ENCODE assay signal across 15 mouse cellular contexts in the genomic region with DNA sequence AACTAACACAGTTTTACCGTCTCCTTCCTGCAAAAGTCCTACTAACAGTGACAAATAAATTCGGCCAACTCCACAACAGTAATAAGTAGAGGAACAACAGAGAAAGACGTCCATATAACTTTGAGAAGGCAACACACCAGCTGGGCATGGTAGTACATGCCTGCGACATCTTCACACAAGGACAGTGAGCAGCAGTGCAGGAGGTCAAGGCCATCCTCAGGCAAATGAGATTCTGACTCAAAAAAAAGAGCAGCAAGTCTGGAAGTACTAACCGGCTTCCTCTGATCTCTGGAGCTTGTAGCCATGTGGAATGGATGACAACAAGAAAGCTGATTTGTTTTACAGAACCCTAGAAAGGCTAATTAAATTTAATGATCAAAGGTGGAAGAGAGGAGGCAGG.
"Had no signal": no experiment of that assay in that cellular context is flagged by ENCODE, and none has a peak within 500 bp of the region (broad histone marks: within the 10 kb centered on the region; RNA-seq: fewer than 3 reads in every experiment).

No protein-coding gene starts in this region.

- DNase-seq: kidney, adult 11 months; kidney, postnatal 36 days; layer of hippocampus, adult 9-11 months; layer of hippocampus, postnatal 36 days; liver, embryonic 13.5 days; lung, adult 18-20 months; midbrain, embryonic 14.5 days; retina, postnatal 1 day; right cerebral cortex, postnatal 4 days; spleen, adult 18-20 months; thymus, adult 18-20 months; thymus, postnatal 14 days had no signal

- H3K4me2 ChIP-seq: limb, embryonic 15.5 days; liver, embryonic 13.5 days; neural tube, embryonic 15.5 days had no signal

- H3K9me3 ChIP-seq: limb, embryonic 15.5 days; liver, embryonic 13.5 days; neural tube, embryonic 15.5 days had no signal

- H3K27ac ChIP-seq: limb, embryonic 15.5 days; liver, embryonic 13.5 days; neural tube, embryonic 15.5 days had no signal

- H3K9ac ChIP-seq: limb, embryonic 15.5 days; liver, embryonic 13.5 days; neural tube, embryonic 15.5 days had no signal

- H3K4me3 ChIP-seq: limb, embryonic 15.5 days; liver, embryonic 13.5 days; myocyte; neural tube, embryonic 15.5 days had no signal

- H3K4me1 ChIP-seq: limb, embryonic 15.5 days; liver, embryonic 13.5 days; neural tube, embryonic 15.5 days had no signal

- H3K27me3 ChIP-seq: limb, embryonic 15.5 days; liver, embryonic 13.5 days; neural tube, embryonic 15.5 days had no signal
